ENCODE assay signal across 18 mouse cellular contexts in the genomic region with DNA sequence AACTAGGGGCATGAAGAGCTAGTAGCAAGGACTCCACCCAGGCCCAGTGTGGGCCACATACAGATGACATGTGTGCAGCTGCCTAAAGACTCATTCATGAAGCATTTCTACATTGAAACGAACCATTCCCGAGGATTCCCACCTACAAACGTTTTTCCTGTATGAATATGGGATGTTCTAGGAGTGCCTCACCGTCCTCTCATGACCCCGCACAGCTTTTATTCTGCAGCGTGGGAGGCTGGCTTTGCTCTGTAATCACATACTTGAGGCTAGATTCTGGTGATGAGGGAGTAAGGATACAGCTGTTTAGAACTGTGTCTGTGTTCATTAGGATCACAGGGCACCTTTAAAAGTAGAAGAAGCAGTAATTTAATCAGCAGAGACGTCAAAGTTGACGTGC.
"Had no signal": no experiment of that assay in that cellular context is flagged by ENCODE, and none has a peak within 500 bp of the region (broad histone marks: within the 10 kb centered on the region; RNA-seq: fewer than 3 reads in every experiment).

No protein-coding gene starts in this region.

- ATAC-seq: liver, postnatal 0 days; lung, postnatal 0 days; midbrain, embryonic 16.5 days had no signal

- H3K4me2 ChIP-seq: lung, embryonic 15.5 days; midbrain, embryonic 12.5 days; neural tube, embryonic 13.5 days; neural tube, embryonic 15.5 days had no signal

- H3K36me3 ChIP-seq: lung, embryonic 15.5 days; midbrain, embryonic 10.5 days; midbrain, embryonic 12.5 days; neural tube, embryonic 13.5 days; neural tube, embryonic 15.5 days had no signal

- DNase-seq: liver, postnatal 0 days; lung, adult 2 months; lung, postnatal 14 days; lung, postnatal 36 days; midbrain, embryonic 14.5 days; right cerebral cortex, postnatal 14 days; thymus, adult 18-20 months; thymus, postnatal 14 days; thymus, postnatal 36 days had no signal

- H3K9ac ChIP-seq: liver, postnatal 0 days; lung, embryonic 15.5 days; midbrain, embryonic 12.5 days; neural tube, embryonic 13.5 days; neural tube, embryonic 15.5 days had no signal

- H3K4me3 ChIP-seq: lung, embryonic 15.5 days; midbrain, embryonic 10.5 days; midbrain, embryonic 12.5 days; myocyte; neural tube, embryonic 13.5 days; neural tube, embryonic 15.5 days had no signal

- H3K4me1 ChIP-seq: midbrain, embryonic 10.5 days; midbrain, embryonic 12.5 days had no signal

- H3K9me3 ChIP-seq: lung, embryonic 15.5 days; midbrain, embryonic 10.5 days; midbrain, embryonic 12.5 days; neural tube, embryonic 13.5 days; neural tube, embryonic 15.5 days had no signal

- H3K27me3 ChIP-seq: lung, embryonic 15.5 days; midbrain, embryonic 12.5 days; neural tube, embryonic 13.5 days; neural tube, embryonic 15.5 days had no signal

- H3K27ac ChIP-seq: lung, embryonic 15.5 days; macrophage; midbrain, embryonic 10.5 days; midbrain, embryonic 12.5 days; neural tube, embryonic 13.5 days; neural tube, embryonic 15.5 days had no signal
